Mouse (Mus musculus): ENCODE measurements at regions not wholly inside any gene's neighbourhood (a gene's known extent, or its start where the extent isn't known, plus 50 kb on each side); places are given as distances from the start of the nearest gene placed in this dataset.
A peak's percentile ranks its signal among the peaks of the same experiment; 100 is the strongest.

DNA sequence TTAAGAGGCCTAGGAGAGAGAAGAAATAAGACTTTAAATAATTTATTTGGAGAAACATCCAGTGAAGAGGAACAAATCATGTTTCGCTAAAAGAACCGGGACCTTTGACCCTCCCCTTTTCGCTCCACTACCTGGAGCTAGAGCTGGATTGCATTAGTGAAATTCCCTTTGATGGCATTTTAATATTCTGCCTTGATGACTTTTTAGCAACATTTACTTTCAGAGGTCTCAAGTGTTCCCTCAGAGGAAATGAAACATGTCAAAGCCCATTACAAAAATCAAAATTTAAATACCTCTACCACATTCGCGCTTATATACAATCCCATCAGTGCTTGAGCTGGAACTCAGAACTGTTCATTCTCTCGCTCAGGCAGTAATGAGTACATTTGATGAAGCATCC lies 297.0 kb upstream of the Gm10295 start:
- no peak for TF ChIP-seq CTCF (IDR thresholded peaks at IDR 0.05; ENCODE audit: low read depth)
- WGBS: 83% methylated on average over 6 of the region's 6 CpGs

DNA sequence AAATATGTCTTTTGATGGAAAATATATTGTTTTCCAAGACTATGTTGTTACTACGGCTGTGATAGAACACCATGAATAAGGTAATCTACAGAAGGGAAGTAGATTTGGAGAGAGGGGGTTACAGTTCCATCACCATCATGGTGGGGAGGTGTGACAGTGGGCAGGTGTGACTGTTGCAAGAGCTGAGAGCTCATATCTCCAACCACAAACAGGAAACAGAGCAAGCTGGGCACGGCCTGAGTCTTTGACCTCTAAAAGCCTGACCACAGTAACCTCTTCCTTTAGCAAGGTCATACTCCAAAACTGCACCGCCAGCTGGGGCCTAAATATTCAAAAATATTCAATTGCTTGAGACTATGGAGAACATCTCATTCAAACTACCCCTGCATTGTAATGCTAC lies 295.7 kb upstream of the Gm10295 start:
- no peak overlapping the region for H3K4me2 ChIP-seq (ENCODE audit: low read depth)
- H3K27me3 ChIP-seq (ENCODE audit: insufficient read depth, low read length): no peaks in the 10 kb centered on the region
- no peak overlapping the region for H3K4me3 ChIP-seq (ENCODE audit: low read depth, low read length)
- H3K9me3 ChIP-seq (ENCODE audit: low read length): no peaks in the 10 kb centered on the region
- no peak overlapping the region for H3K27ac ChIP-seq (ENCODE audit: low read depth, low read length)
- no peaks in the 10 kb centered on the region for H3K4me1 ChIP-seq (ENCODE audit: insufficient read depth)
- WGBS: 94% methylated on average over 3 of the region's 3 CpGs
- no peak for TF ChIP-seq CTCF (IDR thresholded peaks at IDR 0.05; ENCODE audit: low read depth)
- DNase-seq (no peak), ATAC-seq (no peak)
- no peaks in the 10 kb centered on the region for H3K36me3 ChIP-seq (ENCODE audit: insufficient read depth)
- H3K9ac ChIP-seq: no peak overlapping the region

More for the DNA sequence above, 297.0 kb upstream of the Gm10295 start:
- no peak for ATAC-seq
- H3K27ac ChIP-seq (ENCODE audit: low read depth, low read length): no peak overlapping the region
- no peak for DNase-seq
- H3K36me3 ChIP-seq (ENCODE audit: insufficient read depth): no peaks in the 10 kb centered on the region
- H3K4me1 ChIP-seq (ENCODE audit: insufficient read depth): no peaks in the 10 kb centered on the region
- no peak overlapping the region for H3K9ac ChIP-seq
- H3K9me3 ChIP-seq (ENCODE audit: low read length): no peaks in the 10 kb centered on the region
- H3K27me3 ChIP-seq (ENCODE audit: insufficient read depth, low read length): no peaks in the 10 kb centered on the region
- no peak overlapping the region for H3K4me3 ChIP-seq (ENCODE audit: low read depth, low read length)
- H3K4me2 ChIP-seq (ENCODE audit: low read depth): no peak overlapping the region

DNA sequence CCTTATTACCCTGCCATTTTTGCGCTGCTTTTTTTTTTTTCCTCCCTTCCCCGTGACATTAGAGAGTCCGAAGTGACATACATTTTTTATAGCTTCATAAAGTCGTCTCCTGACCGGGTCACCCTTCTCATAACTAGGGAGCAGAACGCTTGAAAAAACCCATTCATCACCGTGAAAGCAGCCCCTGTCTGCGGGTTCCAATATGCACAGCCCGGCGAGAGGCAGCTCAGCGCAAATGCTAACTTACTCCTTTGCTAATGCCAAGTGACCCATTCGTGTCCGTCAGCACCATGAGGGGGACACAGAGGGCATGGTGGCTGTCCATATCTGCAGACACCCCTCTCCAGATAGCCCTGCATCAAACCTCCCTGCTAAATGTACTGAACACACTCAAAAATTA lies 271.8 kb upstream of the Gm10295 start:
- no peaks in the 10 kb centered on the region for H3K36me3 ChIP-seq (ENCODE audit: insufficient read depth)
- no peaks in the 10 kb centered on the region for H3K4me1 ChIP-seq (ENCODE audit: insufficient read depth)
- no peaks in the 10 kb centered on the region for H3K27me3 ChIP-seq (ENCODE audit: insufficient read depth, low read length)
- no peaks in the 10 kb centered on the region for H3K9me3 ChIP-seq (ENCODE audit: low read length)
- H3K27ac ChIP-seq (ENCODE audit: low read depth, low read length): no peak overlapping the region
- no peak overlapping the region; the same call in 1 of the 2 replicates for H3K4me2 ChIP-seq (ENCODE audit: low read depth)
- H3K4me3 ChIP-seq (ENCODE audit: low read depth, low read length): 0 out of 2 replicates have a peak overlapping the region, but pooled peaks have one; percentile 7
- DNase-seq (no peak), ATAC-seq (no peak)
- 0 out of 2 replicates have a peak, but pooled peaks have one; percentile 4 for TF ChIP-seq CTCF (IDR thresholded peaks at IDR 0.05; ENCODE audit: low read depth)
- WGBS: 48% methylated on average over 13 of the region's 13 CpGs
- H3K9ac ChIP-seq: no peak overlapping the region

DNA sequence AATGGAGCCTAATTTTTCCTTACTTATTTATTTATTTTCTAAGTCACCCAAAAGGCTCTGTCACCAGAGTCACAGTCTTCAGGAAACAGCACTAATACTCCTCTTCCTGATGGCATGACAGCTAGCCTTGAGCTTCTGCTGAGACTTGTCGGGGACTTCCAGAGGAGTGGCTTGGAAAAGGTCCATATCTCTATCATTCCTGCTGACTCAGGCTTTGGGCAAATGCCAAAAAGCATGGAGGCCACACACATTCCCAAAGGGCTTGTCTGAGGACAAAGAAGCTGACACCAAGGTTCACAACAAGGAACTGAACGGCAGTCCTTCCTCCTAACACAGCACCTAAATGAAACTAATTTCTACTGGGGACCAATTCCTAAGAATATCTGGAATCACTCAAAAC lies 251.9 kb upstream of the Gm10295 start:
- no peak for TF ChIP-seq CTCF (IDR thresholded peaks at IDR 0.05; ENCODE audit: low read depth)
- 21% methylated on average over 2 of the region's 2 CpGs for WGBS
- Histone ChIP-seq H3K4me1 (ENCODE audit: insufficient read depth) (no peaks in the 10 kb centered on the region), H3K9ac (no peak overlapping the region), H3K9me3 (ENCODE audit: low read length) (no peaks in the 10 kb centered on the region), H3K27me3 (ENCODE audit: insufficient read depth, low read length) (no peaks in the 10 kb centered on the region), H3K36me3 (ENCODE audit: insufficient read depth) (no peaks in the 10 kb centered on the region), H3K27ac (ENCODE audit: low read depth, low read length) (no peak overlapping the region), H3K4me2 (ENCODE audit: low read depth) (no peak overlapping the region), H3K4me3 (ENCODE audit: low read depth, low read length) (no peak overlapping the region)
- no peak for DNase-seq
- ATAC-seq: no peak

DNA sequence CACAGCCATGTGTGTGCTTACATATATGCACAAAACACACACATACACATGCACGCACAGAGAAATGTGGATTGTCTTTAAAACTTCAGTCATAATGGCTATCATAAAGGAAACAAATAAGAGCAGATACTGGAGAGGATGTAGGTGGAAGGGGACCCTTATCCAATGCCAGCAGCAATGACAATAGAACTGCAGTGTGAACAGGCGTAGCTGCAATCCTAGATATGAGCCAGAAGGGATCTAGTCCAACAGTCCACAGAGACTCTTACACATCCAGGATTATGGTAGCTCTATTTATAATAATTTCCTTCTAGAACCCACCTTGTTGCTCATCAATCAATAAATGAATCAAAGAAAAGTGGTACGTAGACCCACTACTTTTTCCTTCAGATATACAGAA lies 245.5 kb upstream of the Gm10295 start:
- DNase-seq (no peak), ATAC-seq (no peak)
- H3K9ac ChIP-seq: no peak overlapping the region
- H3K36me3 ChIP-seq (ENCODE audit: insufficient read depth): no peaks in the 10 kb centered on the region
- no peak overlapping the region for H3K4me2 ChIP-seq (ENCODE audit: low read depth)
- 92% methylated on average over 3 of the region's 3 CpGs for WGBS
- TF ChIP-seq CTCF (IDR thresholded peaks at IDR 0.05; ENCODE audit: low read depth): no peak
- H3K27ac ChIP-seq (ENCODE audit: low read depth, low read length): no peak overlapping the region
- no peaks in the 10 kb centered on the region for H3K4me1 ChIP-seq (ENCODE audit: insufficient read depth)
- no peaks in the 10 kb centered on the region for H3K27me3 ChIP-seq (ENCODE audit: insufficient read depth, low read length)
- no peak overlapping the region for H3K4me3 ChIP-seq (ENCODE audit: low read depth, low read length)
- H3K9me3 ChIP-seq (ENCODE audit: low read length): no peaks in the 10 kb centered on the region

DNA sequence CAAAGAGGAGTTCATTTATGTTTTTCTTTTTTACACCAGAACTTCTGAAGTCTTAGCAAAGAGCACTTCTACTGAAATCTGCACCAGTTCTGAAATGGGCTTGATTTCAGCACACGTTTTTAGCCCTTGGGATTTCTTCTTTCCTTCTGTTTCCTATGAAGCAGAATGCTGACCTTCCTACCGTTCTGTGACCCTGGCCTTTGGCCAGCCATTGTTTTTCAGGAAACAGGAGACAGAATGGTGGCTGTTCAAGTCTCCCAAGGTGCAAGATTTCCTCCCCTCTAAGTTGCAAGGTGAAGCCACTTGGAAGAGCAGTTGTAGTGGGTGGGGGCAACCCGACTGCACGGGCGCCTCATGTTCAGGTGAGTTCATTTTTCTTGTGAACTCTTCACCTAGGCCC lies 236.3 kb upstream of the Gm10295 start:
- no peak overlapping the region for H3K27ac ChIP-seq (ENCODE audit: low read depth, low read length)
- H3K27me3 ChIP-seq (ENCODE audit: insufficient read depth, low read length): no peaks in the 10 kb centered on the region
- no peak overlapping the region for H3K4me2 ChIP-seq (ENCODE audit: low read depth)
- no peak for TF ChIP-seq CTCF (IDR thresholded peaks at IDR 0.05; ENCODE audit: low read depth)
- no peaks in the 10 kb centered on the region for H3K36me3 ChIP-seq (ENCODE audit: insufficient read depth)
- no peak overlapping the region for H3K4me3 ChIP-seq (ENCODE audit: low read depth, low read length)
- 76% methylated on average over 5 of the region's 5 CpGs for WGBS
- no peak for ATAC-seq
- no peaks in the 10 kb centered on the region for H3K4me1 ChIP-seq (ENCODE audit: insufficient read depth)
- H3K9ac ChIP-seq: no peak overlapping the region
- H3K9me3 ChIP-seq (ENCODE audit: low read length): no peaks in the 10 kb centered on the region
- no peak for DNase-seq

DNA sequence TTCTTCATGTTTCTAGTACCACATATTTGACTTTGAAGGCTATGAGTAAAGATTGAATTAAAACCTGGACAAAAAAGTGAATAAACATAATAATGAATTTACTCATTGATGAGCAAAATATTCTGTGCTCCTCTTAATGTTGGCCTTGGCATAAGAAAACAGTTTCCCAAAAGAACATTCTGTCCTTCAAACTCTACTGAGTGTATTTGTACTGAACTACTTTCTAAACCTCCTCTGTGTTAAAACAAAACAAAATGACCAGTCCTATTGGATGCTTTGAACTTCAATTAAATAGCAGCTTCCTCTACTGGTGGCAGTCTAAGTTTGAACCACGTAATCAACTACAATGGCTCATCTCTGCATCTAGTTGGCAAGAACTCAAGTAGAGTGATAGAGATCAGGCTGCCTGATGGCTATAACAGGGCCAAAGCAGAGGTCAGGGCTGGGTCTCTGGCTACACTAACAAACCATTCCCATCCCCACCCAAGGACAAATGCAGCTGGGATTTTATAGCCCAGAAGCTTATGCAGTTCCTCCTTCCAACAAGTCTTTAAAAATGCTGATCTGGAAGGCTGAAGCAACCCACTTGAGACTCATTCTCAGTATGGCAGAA lies 232.3 kb upstream of the Gm10295 start:
- Histone ChIP-seq H3K27me3 (ENCODE audit: insufficient read depth, low read length) (no peaks in the 10 kb centered on the region), H3K4me2 (ENCODE audit: low read depth) (no peak overlapping the region), H3K9me3 (ENCODE audit: low read length) (no peaks in the 10 kb centered on the region), H3K4me3 (ENCODE audit: low read depth, low read length) (no peak overlapping the region), H3K4me1 (ENCODE audit: insufficient read depth) (no peaks in the 10 kb centered on the region), H3K27ac (ENCODE audit: low read depth, low read length) (no peak overlapping the region), H3K36me3 (ENCODE audit: insufficient read depth) (no peaks in the 10 kb centered on the region), H3K9ac (no peak overlapping the region)
- 22% methylated on average over 1 of the region's 1 CpGs for WGBS
- DNase-seq (no peak), ATAC-seq (no peak)
- no peak for TF ChIP-seq CTCF (IDR thresholded peaks at IDR 0.05; ENCODE audit: low read depth)

Data from forebrain, postnatal 0 days (tissue).